Mouse (Mus musculus) gastrocnemius, postnatal 36 days (tissue): ENCODE measurements around the gene Olfr116. TPM values are rescaled to one million over a fixed set of nuclear protein-coding genes. Genes with fewer than 3 reads are reported as not detected.

ENCODE experiments used
- DNase-seq, 2 experiments: peaks; one replicate each; pipeline ENCODE4 v3.0.0; 2022
- intact Hi-C: fragments of 180-260 bp; cut with DNase I; formaldehyde crosslinking; loops from one replicate; pipeline ENCODE4 v1.15.1; 2025
- long read RNA-seq, 2 experiments: library from polyadenylated mRNA; stranded (forward); transcript quantifications; one replicate each; pipeline ENCODE4 v2.0.0; 2021
- total RNA-seq, 2 experiments: library from RNA; stranded (reverse); gene quantifications; 2 replicates each; pipeline ENCODE4 v1.2.3; 2021

Olfr116 gene
- not detected for total RNA-seq
- long read RNA-seq, experiment 1 = 0 reads
- long read RNA-seq, experiment 2 = 0 reads

DNA sequence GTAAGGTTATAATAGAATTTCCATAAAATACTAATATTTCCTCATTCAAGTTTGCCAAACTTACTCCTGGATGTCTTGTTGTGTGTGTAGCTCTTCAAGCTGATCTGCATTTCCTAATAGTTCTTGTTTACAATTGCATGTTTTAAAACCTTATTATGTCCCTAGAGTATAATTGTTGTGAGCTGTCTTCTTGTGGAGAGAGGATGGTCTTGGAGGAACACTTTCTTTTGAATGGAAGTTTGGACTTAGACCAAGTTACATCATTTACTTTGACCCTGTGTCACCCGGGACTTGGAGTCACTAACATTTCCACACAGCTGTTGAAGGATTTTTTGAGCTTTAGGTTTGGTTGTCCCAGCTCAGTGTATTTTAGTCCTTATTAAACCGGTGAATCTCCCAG lies at the start of gene Olfr116, which contains the start of gene Olfr115:
Olfr116 (minus strand) TSS at position 191 of the 400 bp plus-strand sequence.
Olfr115 (minus strand) TSS at position 101 of the 400 bp plus-strand sequence.
- no peak for DNase-seq
- intact Hi-C loops = no loop called here

DNA sequence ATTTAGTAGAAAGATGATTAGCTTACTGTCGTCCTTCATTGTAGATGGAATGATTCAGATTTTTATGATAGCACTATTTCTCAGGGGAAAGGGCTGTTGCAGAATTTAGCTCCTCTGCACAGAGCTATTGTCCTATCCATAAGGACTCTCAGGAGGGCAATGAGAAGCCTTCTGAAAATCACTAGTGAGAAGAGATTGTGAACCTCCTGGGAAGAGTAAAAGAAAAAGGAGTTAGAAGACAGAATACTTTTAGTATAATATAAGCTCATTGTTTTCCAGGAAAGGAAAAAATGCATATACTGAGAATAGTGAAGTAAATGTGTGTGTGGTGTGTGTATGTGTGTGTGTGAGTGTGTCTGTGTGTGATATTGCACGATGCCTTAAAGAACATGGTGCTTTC lies 39.7 kb upstream of the Olfr116 start, which contains the start of gene Olfr118:
Olfr118 (plus strand) TSS at position 301 of the 400 bp plus-strand sequence.
- DNase-seq = no peak
- intact Hi-C loops = no loop called here

DNA sequence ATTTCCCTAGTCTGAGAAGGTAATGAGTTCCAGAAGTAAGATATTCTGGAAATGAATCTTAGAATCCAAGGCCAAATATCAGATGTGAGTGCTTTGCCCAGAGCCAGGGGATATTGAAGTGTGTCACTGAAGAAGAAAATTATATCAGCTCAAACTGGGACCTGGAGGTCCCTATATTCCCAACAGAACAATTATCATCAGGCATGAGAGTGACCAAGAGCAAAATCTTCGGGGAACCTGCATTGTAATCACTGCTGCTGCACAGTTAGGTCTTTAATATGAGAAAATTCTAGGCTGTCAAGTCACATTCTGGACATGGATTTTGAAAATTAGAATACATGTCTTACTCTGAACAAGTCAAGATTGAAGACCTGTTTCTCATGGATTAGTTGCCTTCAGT lies 36.7 kb upstream of the Olfr116 start, which contains the start of gene Olfr117:
Olfr117 (minus strand) TSS at position 101 of the 400 bp plus-strand sequence.
- intact Hi-C loops = no loop called here
- DNase-seq = no peak

DNA sequence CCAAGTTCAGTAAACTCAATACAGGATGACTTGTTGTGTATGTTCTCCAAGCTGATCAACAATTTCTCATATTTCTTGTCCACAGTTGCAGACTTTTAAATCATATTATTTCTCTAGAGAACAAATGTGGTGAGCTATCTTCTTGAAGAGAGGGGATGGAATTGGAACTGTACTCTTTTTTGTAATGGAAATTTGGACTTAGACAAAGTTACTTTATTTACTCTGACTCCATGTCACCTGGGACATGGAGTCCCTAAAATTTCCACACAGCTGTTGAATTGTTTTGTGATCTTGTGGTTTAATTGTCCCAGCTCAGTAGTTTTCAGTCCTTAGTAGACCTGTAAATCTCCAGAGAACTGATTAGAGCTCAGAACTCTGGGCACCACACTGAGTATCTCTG lies 34.4 kb downstream of the Olfr116 start, which contains the start of gene Olfr114:
Olfr114 (minus strand) TSS at position 101 of the 400 bp plus-strand sequence.
- no peak for DNase-seq
- intact Hi-C loops = no loop called here

DNA sequence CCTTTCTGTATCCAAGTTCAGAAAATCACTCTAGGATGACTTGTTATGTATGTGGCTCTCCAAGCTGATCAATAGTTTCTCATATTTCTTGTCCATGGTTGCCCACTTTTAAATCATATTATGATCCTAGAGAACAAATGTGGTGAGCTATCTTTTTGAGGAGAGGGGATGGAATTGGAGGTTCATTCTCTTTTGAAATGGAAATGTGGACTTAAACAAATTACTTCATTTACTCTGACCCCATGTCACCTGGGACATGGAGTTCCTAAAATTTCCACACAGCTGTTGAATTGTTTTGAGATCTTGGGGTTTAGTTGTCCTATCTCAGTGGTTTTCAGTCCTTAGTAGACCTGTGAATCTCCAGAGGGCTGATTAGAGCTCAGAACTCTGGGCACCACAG lies 49.4 kb downstream of the Olfr116 start, which contains the start of gene Olfr113:
Olfr113 (minus strand) TSS at position 101 of the 400 bp plus-strand sequence.
- intact Hi-C loops = no loop called here
- no peak for DNase-seq

Other genes starting within 250 kb of the Olfr116 start
- gene Olfr105-ps, start 248.2 kb downstream of the Olfr116 start, total RNA-seq = not detected
- gene Olfr106-ps, start 236.8 kb downstream of the Olfr116 start, total RNA-seq = not detected
- not detected for gene Olfr107, start 228.0 kb downstream of the Olfr116 start, total RNA-seq
- gene Olfr108, start 181.7 kb downstream of the Olfr116 start, total RNA-seq = not detected
- not detected for gene Olfr109, start 168.3 kb downstream of the Olfr116 start, total RNA-seq
- gene H2-M2, start 143.6 kb downstream of the Olfr116 start, total RNA-seq = not detected
- gene Olfr110, start 134.7 kb downstream of the Olfr116 start, total RNA-seq = not detected
- not detected for gene Olfr111, start 119.2 kb downstream of the Olfr116 start, total RNA-seq
- gene Olfr112, start 57.7 kb downstream of the Olfr116 start, total RNA-seq = not detected
- not detected for gene Olfr113, start 49.5 kb downstream of the Olfr116 start, total RNA-seq
- not detected for gene Olfr114, start 34.5 kb downstream of the Olfr116 start, total RNA-seq
- gene Olfr115, start 90 bp downstream of the Olfr116 start, total RNA-seq = not detected
- not detected for gene Olfr117, start 36.6 kb upstream of the Olfr116 start, total RNA-seq
- not detected for gene Olfr118, start 39.8 kb upstream of the Olfr116 start, total RNA-seq
- not detected for gene Olfr119, start 69.4 kb upstream of the Olfr116 start, total RNA-seq
- gene Olfr120, start 94.6 kb upstream of the Olfr116 start, total RNA-seq = not detected
- gene Olfr121, start 121.7 kb upstream of the Olfr116 start, total RNA-seq = not detected
- not detected for gene Olfr122, start 141.4 kb upstream of the Olfr116 start, total RNA-seq
- not detected for gene Olfr123, start 166.3 kb upstream of the Olfr116 start, total RNA-seq
- gene Olfr124, start 172.7 kb upstream of the Olfr116 start, total RNA-seq = not detected
- not detected for gene Olfr125, start 205.8 kb upstream of the Olfr116 start, total RNA-seq
- gene Olfr126, start 220.3 kb upstream of the Olfr116 start, total RNA-seq = not detected